10 mouse cellular contexts compared by ENCODE assay signal in genomic region chr16:38622283-38622682, GRCm38 (mm10).
DNase-seq lines count a peak whose midpoint lies in the region; ATAC-seq and TF ChIP-seq lines count a peak whose summit lies in the region.
"Had no signal": no experiment of that assay in that cellular context is flagged by ENCODE, and none has a peak within 500 bp of the region (broad histone marks: within the 10 kb centered on the region; RNA-seq: fewer than 3 reads in every experiment).

No protein-coding gene starts in this region.

- no peak for ATAC-seq in hindbrain, postnatal 0 days
- no peak for ATAC-seq in hindbrain, embryonic 13.5 days (ENCODE audit: low FRiP score)

- no peak overlapping the region for H3K4me3 ChIP-seq in hindbrain, postnatal 0 days (ENCODE audit: low read length)
- no peak overlapping the region for H3K4me3 ChIP-seq in hindbrain, embryonic 13.5 days
- H3K4me3 ChIP-seq in thymus, adult 2 months (ENCODE audit: control insufficient read depth, insufficient read depth, low read length), result no peak overlapping the region
- H3K4me3 ChIP-seq: limb, embryonic 15.5 days; neural tube, embryonic 12.5 days had no signal

- WGBS in hindbrain, postnatal 0 days, result 82% methylated on average over 2 of the region's 2 CpGs
- WGBS in hindbrain, embryonic 13.5 days, result 68% methylated on average over 2 of the region's 2 CpGs
- 83% methylated on average over 2 of the region's 2 CpGs for WGBS in thymus, adult 2 months

- H3K4me2 ChIP-seq in hindbrain, postnatal 0 days (ENCODE audit: low read depth, low read length), result no peak overlapping the region
- no peak overlapping the region for H3K4me2 ChIP-seq in hindbrain, embryonic 13.5 days
- H3K4me2 ChIP-seq: limb, embryonic 15.5 days; neural tube, embryonic 12.5 days had no signal

- no peaks in the 10 kb centered on the region for H3K4me1 ChIP-seq in hindbrain, postnatal 0 days (ENCODE audit: insufficient read depth, low read length)
- no peaks in the 10 kb centered on the region for H3K4me1 ChIP-seq in hindbrain, embryonic 13.5 days (replicated peaks)
- no peaks in the 10 kb centered on the region for H3K4me1 ChIP-seq in thymus, adult 2 months (replicated peaks; ENCODE audit: control insufficient read depth, insufficient read depth, low read length)
- H3K4me1 ChIP-seq: limb, embryonic 15.5 days; neural tube, embryonic 12.5 days had no signal

- peak; percentile 57 for DNase-seq in hindbrain, postnatal 0 days (ENCODE audit: low spot score)
- DNase-seq in thymus, postnatal 25 days, result peak; percentile 6
- DNase-seq in thymus, adult 2 months, result no peak
- peak; percentile 29 for DNase-seq in c-Kit-positive CD71-positive TER-119-negative erythroid progenitor cells, embryonic 14.5 days (ENCODE audit: low read depth)
- DNase-seq in adrenal gland, adult 8-10 months, result no peak
- no peak for DNase-seq in ovary, postnatal 36 days (ENCODE audit: low spot score)
- DNase-seq: kidney, adult 8-10 months had no signal

- no peaks in the 10 kb centered on the region for H3K36me3 ChIP-seq in hindbrain, postnatal 0 days (ENCODE audit: insufficient read depth, low read length)
- no peaks in the 10 kb centered on the region for H3K36me3 ChIP-seq in hindbrain, embryonic 13.5 days
- H3K36me3 ChIP-seq in thymus, adult 2 months (ENCODE audit: control insufficient read depth, insufficient read depth, low read length), result peaks cover 7% of the 10 kb centered on the region; the same call in 1 of the 2 replicates
- H3K36me3 ChIP-seq: neural tube, embryonic 12.5 days had no signal

- no peak for TF ChIP-seq POLR2A in thymus, adult 2 months (IDR thresholded peaks at IDR 0.05; ENCODE audit: control insufficient read depth, extremely low read depth, insufficient read depth, low read length, poor library complexity)

- H3K9me3 ChIP-seq in hindbrain, postnatal 0 days (ENCODE audit: low read length), result no peaks in the 10 kb centered on the region
- no peaks in the 10 kb centered on the region for H3K9me3 ChIP-seq in hindbrain, embryonic 13.5 days
- H3K9me3 ChIP-seq: limb, embryonic 15.5 days; neural tube, embryonic 12.5 days had no signal

- H3K27ac ChIP-seq in hindbrain, postnatal 0 days, result no peak overlapping the region
- H3K27ac ChIP-seq in hindbrain, embryonic 13.5 days, result no peak overlapping the region
- H3K27ac ChIP-seq in thymus, adult 2 months (ENCODE audit: control insufficient read depth, insufficient read depth, low read length), result no peak overlapping the region
- H3K27ac ChIP-seq: limb, embryonic 15.5 days; neural tube, embryonic 12.5 days had no signal

- H3K9ac ChIP-seq in hindbrain, postnatal 0 days (replicated peaks; ENCODE audit: low read length), result no peak overlapping the region
- no peak overlapping the region for H3K9ac ChIP-seq in hindbrain, embryonic 13.5 days
- H3K9ac ChIP-seq: limb, embryonic 15.5 days; neural tube, embryonic 12.5 days had no signal

- no peaks in the 10 kb centered on the region for H3K27me3 ChIP-seq in hindbrain, postnatal 0 days (ENCODE audit: insufficient read depth, low read length)
- no peaks in the 10 kb centered on the region for H3K27me3 ChIP-seq in hindbrain, embryonic 13.5 days
- no peaks in the 10 kb centered on the region for H3K27me3 ChIP-seq in thymus, adult 2 months (ENCODE audit: control insufficient read depth, insufficient read depth, low read length)
- H3K27me3 ChIP-seq: limb, embryonic 15.5 days; neural tube, embryonic 12.5 days had no signal

- TF ChIP-seq CTCF in hindbrain, postnatal 0 days (IDR thresholded peaks at IDR 0.05; ENCODE audit: low read depth), result peak; percentile 44
- TF ChIP-seq CTCF in thymus, adult 2 months (IDR thresholded peaks at IDR 0.05; ENCODE audit: borderline replicate concordance, control insufficient read depth, extremely low read depth, insufficient read depth, low read length, poor library complexity), result no peak

Comparison
In these comparisons a context has a peak if more than half of its experiments do, and no peak if none do; other contexts are left out.
1. DNase-seq: peak in hindbrain, postnatal 0 days (single experiment), thymus, postnatal 25 days (single experiment) and c-Kit-positive CD71-positive TER-119-negative erythroid progenitor cells, embryonic 14.5 days (single experiment); none in thymus, adult 2 months (single experiment), adrenal gland, adult 8-10 months (single experiment) and ovary, postnatal 36 days (single experiment).